Mouse (Mus musculus) left cerebral cortex, adult 11 months (tissue): ENCODE results near the gene Lce1g.

ENCODE experiments used
- DNase-seq: peaks from one replicate; pipeline ENCODE4 v3.0.0; 2022; ENCODE audit warnings: low spot score

Gene Lce1g

DNA sequence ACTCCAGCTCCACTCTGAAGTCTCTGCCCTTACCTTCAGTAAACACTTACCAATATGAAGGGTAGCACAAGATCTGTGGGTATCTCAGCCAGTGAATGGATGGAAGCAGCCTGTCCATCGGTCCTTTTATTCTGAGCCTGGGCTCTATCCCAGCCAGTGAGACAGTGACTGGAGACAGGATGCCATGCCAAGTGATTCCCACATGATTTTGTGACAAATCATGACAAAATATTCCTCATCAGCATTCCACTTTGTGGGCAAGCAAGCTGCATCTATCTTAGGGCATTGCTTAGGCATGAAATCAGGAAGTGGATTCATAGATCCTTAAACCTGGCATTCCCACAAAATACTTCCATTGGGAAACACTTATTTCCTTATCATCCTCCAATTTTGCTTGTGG lies at the start of gene Lce1g:
Gene Lce1g (minus strand): TSS at position 101 of the 400 bp plus-strand sequence.
- no peak for DNase-seq

DNA sequence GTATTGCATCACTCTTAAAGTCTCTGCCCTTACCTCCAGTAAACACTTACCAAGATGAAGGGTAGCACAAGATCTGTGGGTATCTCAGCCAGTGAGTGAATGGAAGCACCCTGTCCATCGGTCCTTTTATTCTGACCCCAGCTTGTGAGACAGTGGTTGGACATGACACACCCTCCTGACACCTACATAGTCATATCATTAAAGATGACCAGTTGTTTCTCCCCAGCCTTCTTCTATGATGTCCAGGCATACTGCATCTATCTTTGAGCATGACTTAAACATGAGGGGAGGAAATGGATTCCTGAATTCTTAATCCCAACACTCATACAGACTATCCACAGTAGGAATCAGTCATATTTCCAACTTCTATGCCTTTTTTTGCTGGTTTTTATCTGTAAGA lies 38.3 kb upstream of the Lce1g start, which contains the start of gene Lce1j:
Gene Lce1j (minus strand): TSS at position 101 of the 400 bp plus-strand sequence.
- DNase-seq = no peak

DNA sequence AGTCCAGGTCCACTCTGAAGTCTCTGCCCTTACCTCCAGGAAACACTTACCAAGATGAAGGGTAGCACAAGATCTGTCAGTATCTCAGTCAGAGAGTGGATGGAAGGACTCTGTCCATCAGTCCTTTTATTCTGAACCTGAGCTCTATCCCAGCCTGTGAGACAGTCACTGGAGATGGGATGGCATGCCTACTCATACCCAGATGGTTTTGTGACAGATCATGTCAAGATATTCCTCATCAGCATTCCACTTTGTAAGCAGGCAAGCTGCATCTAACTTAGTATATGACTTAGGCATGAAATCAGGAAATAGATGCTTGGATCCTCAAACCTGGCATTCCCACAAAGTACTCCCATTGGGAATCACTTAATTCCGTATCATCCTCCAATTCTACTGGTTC lies 26.7 kb upstream of the Lce1g start, which contains the start of gene Lce1i:
Gene Lce1i (minus strand): TSS at position 101 of the 400 bp plus-strand sequence.
- no peak for DNase-seq

DNA sequence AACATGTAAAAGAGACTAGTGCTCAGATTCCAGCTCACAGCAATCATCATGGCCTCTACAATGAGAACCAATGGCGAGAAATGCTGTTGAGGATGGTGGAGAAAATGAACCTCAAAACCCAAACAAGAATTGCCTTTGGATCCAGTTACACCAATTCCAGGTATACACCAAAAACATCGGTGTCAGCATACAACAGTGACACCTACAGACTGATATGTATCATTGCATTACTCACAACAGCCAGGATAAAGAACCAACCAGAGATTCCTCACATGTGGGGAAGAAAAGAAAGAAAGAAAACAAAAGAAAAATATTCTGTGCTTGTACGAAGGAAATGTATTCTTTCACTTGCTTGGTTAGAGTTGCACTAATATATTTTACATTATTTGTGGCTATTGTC lies 19.4 kb upstream of the Lce1g start:
- DNase-seq = no peak

DNA sequence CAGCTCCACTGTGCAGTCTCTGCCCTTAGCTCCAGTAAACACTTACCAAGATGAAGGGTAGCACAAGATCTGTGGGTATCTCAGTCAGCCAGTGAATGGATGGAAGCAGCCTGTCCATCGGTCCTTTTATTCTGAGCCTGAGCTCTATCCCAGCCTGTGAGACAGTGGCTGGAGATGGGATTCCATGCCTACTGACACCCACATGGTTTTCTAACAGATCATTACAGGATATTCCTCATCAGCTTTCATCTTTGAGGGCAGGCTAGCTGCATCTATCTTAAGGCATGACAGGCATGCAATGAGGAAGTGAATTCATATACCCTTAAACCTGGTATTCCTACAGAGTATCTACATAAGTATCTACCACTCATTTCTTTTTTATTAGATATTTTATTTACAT lies 12.8 kb upstream of the Lce1g start, which contains the start of gene Lce1h:
Gene Lce1h (minus strand): TSS at position 101 of the 400 bp plus-strand sequence.
- DNase-seq = no peak

DNA sequence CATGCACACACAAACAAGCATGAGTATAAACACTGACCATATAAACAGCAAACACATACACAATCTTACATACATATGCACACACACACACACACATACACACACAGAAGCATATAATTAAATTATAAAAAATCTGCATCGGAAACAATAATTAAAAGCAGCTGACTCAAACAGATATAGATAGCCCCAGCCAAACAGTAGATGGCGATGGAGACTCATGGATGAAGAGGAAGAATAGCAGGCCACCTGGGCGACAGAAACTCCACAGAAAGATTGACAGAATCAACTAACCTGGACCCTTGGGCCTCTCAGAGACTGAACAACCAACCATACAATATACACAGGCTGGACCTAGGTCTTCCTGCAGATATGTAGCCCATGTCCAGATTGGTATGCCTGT lies 1.1 kb upstream of the Lce1g start:
- DNase-seq = no peak

DNA sequence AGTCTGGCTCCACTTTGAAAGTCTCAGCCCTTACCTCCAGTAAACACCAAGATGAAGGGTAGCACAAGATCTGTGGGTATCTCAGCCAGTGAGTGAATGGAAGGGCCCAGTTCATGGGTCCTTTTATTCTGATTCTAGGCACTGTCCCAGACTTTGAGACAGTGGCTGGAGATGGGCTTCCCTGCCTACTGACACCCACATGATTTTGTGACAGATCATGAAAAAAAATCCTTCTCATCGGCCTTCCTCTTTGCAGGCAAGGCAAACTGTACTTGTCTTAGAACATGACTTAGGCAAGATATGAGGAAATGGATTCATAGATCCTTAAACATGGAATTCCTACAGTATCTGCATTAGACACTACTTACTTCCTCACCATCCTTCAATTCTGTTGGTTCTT lies 13.1 kb downstream of the Lce1g start, which contains the start of gene Gm38119:
Gene Gm38119 (minus strand): TSS at position 101 of the 400 bp plus-strand sequence.
- no peak for DNase-seq

DNA sequence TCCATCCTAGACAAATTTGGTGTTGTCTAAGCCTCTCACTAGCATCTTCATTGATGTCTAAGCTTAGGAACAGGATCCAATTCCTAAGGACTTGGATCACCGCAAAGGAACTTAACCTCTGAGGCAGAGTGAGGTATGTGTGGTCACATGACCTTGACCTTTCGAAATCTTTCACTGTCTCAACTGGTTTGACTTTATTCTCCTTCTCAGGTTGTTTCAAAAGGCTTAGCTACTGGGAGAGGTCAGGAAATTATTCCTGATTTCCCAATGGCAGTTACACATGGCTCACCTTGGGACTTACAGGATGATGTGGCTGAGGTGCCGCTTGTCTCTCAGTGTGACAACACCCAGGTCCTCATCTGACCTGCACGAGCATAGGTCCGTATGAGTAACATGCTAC lies 29.5 kb downstream of the Lce1g start:
- DNase-seq = no peak

DNA sequence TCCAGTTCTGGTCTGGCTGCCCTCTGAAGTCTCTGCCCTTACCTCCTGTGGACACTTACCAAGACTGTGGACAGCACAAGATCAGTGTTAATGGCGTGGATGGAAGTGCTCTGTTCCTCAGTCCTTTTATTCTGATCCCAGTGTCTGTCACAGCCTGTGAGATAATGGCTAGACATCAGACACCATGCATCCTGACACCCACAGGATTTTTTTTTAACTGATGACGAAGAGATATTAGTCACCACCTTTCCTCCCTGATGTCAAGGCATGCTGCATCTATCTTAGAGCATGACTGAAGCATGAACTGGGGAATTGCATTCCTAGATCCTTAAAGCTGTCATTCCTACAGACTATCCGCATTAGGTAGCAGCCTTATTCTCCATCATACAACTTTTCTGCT lies 31.9 kb downstream of the Lce1g start, which contains the start of gene Lce1f:
Gene Lce1f (minus strand): TSS at position 101 of the 400 bp plus-strand sequence.
- DNase-seq = no peak

DNA sequence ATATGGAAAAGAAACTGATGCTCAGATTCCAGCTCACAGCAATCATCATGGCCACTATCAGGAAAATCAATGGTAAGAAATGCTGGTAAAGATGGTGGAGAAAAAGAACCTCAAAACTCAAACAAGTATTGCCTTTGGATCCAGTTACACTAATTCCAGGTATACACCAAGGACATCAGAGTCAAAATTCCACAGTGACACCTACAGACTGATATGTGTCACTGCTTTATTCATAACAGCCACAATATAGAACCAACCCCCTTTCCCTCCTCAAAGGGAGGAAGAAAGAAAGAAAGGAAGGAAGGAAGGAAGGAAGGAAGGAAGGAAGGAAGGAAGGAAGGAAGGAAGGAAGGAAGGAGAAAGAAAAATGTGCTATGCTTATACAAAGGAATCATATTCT lies 37.0 kb downstream of the Lce1g start:
- no peak for DNase-seq

DNA sequence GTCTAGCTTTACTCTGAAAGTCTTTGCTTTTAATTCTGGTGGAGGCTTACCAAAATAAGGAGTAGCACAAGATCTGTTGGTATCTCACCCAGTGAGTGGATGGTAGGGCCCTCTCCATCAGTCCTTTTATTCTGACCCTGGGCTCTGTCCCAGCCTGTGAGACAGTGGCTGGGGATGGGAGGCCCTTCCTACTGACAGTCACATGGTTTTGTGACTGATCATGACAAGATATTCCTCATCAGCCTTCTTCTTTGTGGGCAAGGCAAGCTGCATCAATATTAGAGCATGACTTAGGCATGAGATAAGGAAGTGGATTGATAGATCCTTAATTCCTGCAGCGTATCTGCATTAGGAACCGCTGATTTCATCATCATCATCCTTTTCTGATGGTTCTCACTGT lies 43.2 kb downstream of the Lce1g start, which contains the start of gene Lce1e:
Gene Lce1e (minus strand): TSS at position 101 of the 400 bp plus-strand sequence.
- DNase-seq = no peak
